Comparison of ENCODE assay signal across 24 mouse cellular contexts in genomic region chr10:62383011-62383410, GRCm38 (mm10). TPM values are rescaled to one million over a fixed set of nuclear protein-coding genes. Genes with fewer than 3 reads are reported as not detected.
A peak's percentile ranks its signal among the peaks of the same experiment; 100 is the strongest.
DNase-seq lines count a peak whose midpoint lies in the region; ATAC-seq and TF ChIP-seq lines count a peak whose summit lies in the region.
"Had no signal": no experiment of that assay in that cellular context is flagged by ENCODE, and none has a peak within 500 bp of the region (broad histone marks: within the 10 kb centered on the region; RNA-seq: fewer than 3 reads in every experiment).

No protein-coding gene starts in this region.

- ATAC-seq in megakaryocyte-erythroid progenitor cell, adult 5-6 weeks (replicated peaks; ENCODE audit: low FRiP score, low TSS enrichment, poor library complexity, severe bottlenecking), result no peak
- ATAC-seq: forebrain, embryonic 14.5 days; hindbrain, embryonic 16.5 days had no signal

- peak; percentile 85 for DNase-seq in heart, adult 11 months
- DNase-seq in heart, postnatal 36 days, result no peak
- no peak for DNase-seq in layer of hippocampus, adult 2 months (ENCODE audit: low spot score in 2 of 2)
- DNase-seq in layer of hippocampus, adult 11-12 months (ENCODE audit: low spot score), result no peak
- DNase-seq in A20 (ENCODE audit: low read depth, low spot score), result peak; percentile 37
- DNase-seq in NIH3T3 (ENCODE audit: low read depth), result peak; percentile 37
- no peak for DNase-seq in natural killer cell, adult 2 months (ENCODE audit: low spot score in 2 of 2)
- DNase-seq: adrenal gland, postnatal 10 days; cerebellum, adult 11 months; cerebellum, adult 8-10 months; cerebellum, postnatal 14 days; embryo, embryonic 11 days; heart, postnatal 4 days had no signal

- no peak overlapping the region for H3K27ac ChIP-seq in layer of hippocampus, adult 2 months
- H3K27ac ChIP-seq: embryonic facial prominence, embryonic 15.5 days; forebrain, embryonic 10.5 days; heart, embryonic 13.5 days; hindbrain, embryonic 12.5 days had no signal

- TF ChIP-seq CTCF in layer of hippocampus, adult 2 months (conservative IDR thresholded peaks at IDR 0.05), result peak; percentile 20; the same call in 1 of the 2 replicates

- no peak overlapping the region for H3K4me3 ChIP-seq in layer of hippocampus, adult 2 months
- H3K4me3 ChIP-seq: embryonic facial prominence, embryonic 15.5 days; erythroblast, embryonic 14.5 days; forebrain, embryonic 10.5 days; heart, embryonic 13.5 days; hindbrain, embryonic 12.5 days had no signal

- intact Hi-C loops in heart, postnatal 36 days (cut with DNase I), result no loop called here

RNA-seq across cellular contexts. Expression of gene Hk1, which starts 3.3 kb away (rescaled TPM):
- 100 to 1,000 TPM in 1 of 2 experiments, 10 to 100 TPM in 1; 99.7 to 113 TPM for total RNA-seq in heart, postnatal 36 days (2021)
- total RNA-seq in layer of hippocampus, adult 2 months (2021), result 100 to 1,000 TPM; 292 to 307 TPM
- 212 and 217 TPM in 2 replicates for total RNA-seq in megakaryocyte-erythroid progenitor cell, adult 5-6 weeks (2014; fragmentation: Nextera tagmentation)
- 295 and 330 TPM in 2 replicates for total RNA-seq in megakaryocyte-erythroid progenitor cell, adult 5-6 weeks (2017)

RNA-seq across cellular contexts. Expression of gene Hkdc1, which starts 39.3 kb away (rescaled TPM):
- total RNA-seq in heart, postnatal 36 days (2021), result not detected
- total RNA-seq in layer of hippocampus, adult 2 months (2021), result 1 to 10 TPM; 3.1 to 3.2 TPM
- total RNA-seq in megakaryocyte-erythroid progenitor cell, adult 5-6 weeks (2014; fragmentation: Nextera tagmentation), result not detected in 2 replicates
- not detected in 2 replicates for total RNA-seq in megakaryocyte-erythroid progenitor cell, adult 5-6 weeks (2017)
- total RNA-seq: common myeloid progenitor, adult 5-6 weeks; gastrocnemius, adult 8-10 months; heart, adult 8-10 months; heart, postnatal 4 days had no signal

Comparison
In these comparisons a context has a peak if more than half of its experiments do, and no peak if none do; other contexts are left out.
1. DNase-seq: peak in heart, adult 11 months (single experiment), A20 (single experiment) and NIH3T3 (single experiment); none in heart, postnatal 36 days (0 of 2), layer of hippocampus, adult 2 months (0 of 2), layer of hippocampus, adult 11-12 months (single experiment) and natural killer cell, adult 2 months (0 of 2).
2. RNA of gene Hkdc1, which starts 39.3 kb away (total RNA-seq): 3.1 to 3.2 TPM in layer of hippocampus, adult 2 months; not detected in heart, postnatal 36 days and not detected in megakaryocyte-erythroid progenitor cell, adult 5-6 weeks; every median in the first group is over 4 times any median in the second.